Mouse (Mus musculus) retina, postnatal 7 days (tissue): Measurements from ENCODE around the gene Olfr118.
"Not testable (repeated sequence)": the region's sequence is repeated elsewhere in the genome, so short reads cannot be mapped to it uniquely, and the experiment has no call there.

ENCODE experiments used
- DNase-seq: peaks from one replicate; pipeline ENCODE4 v3.0.0-alpha.2; 2012; ENCODE audit warnings: low read depth, low spot score

Gene Olfr118

GRCm38 (mm10) chr17:37666688-37667087 is at the start of gene Olfr118:
Olfr118 (plus strand) TSS chr17:37666988.
- no peak for DNase-seq

GRCm38 (mm10) chr17:37627009-37627408 is 39.8 kb upstream of the Olfr118 start, which contains the start of the genes Olfr115 and Olfr116:
Olfr115 (minus strand) TSS chr17:37627109.
Olfr116 (minus strand) TSS chr17:37627199.
- no peak for DNase-seq

- DNase-seq, result no peak
Measured at GRCm38 (mm10) chr17:37663682-37664081, 3.1 kb upstream of the Olfr118 start, which contains the start of gene Olfr117. Olfr117 (minus strand) TSS chr17:37663782.

GRCm38 (mm10) chr17:37696264-37696663 is 29.5 kb downstream of the Olfr118 start, which contains the start of gene Olfr119:
Olfr119 (plus strand) TSS chr17:37696564.
- not testable (repeated sequence) for DNase-seq

GRCm38 (mm10) chr17:37721508-37721907 is 54.7 kb downstream of the Olfr118 start, which contains the start of gene Olfr120:
Olfr120 (plus strand) TSS chr17:37721808.
- DNase-seq, result no peak
